Mouse (Mus musculus): ENCODE data around the gene Ildr1. TPM values are rescaled to one million over a fixed set of nuclear protein-coding genes. Genes with fewer than 3 reads are reported as not detected.

Ildr1 gene
- polyA plus RNA-seq, 2 experiments from 2014 or later, result 6.3 to 7.3 TPM

- ATAC-seq, result no peak
Measured at GRCm38 (mm10) chr16:36772996-36773395, 79.2 kb downstream of the Ildr1 start.

GRCm38 (mm10) chr16:36775658-36776057 lies 81.9 kb downstream of the Ildr1 start:
- ATAC-seq, result no peak

Other genes starting within 250 kb of the Ildr1 start
- not detected for gene Stfa3, start 238.6 kb upstream of the Ildr1 start, polyA plus RNA-seq (2017; shearing (Covaris generic))
- not detected for gene Casr, start 131.8 kb upstream of the Ildr1 start, polyA plus RNA-seq (2017; shearing (Covaris generic))
- gene Cd86, start 27.9 kb upstream of the Ildr1 start, polyA plus RNA-seq (2017; shearing (Covaris generic)), result 10 to 100 TPM; 41.5 to 52.1 TPM
- gene Slc15a2, start 91.0 kb downstream of the Ildr1 start, polyA plus RNA-seq (2017; shearing (Covaris generic)), result 10 to 100 TPM; 17.3 to 27.1 TPM
- 10 to 100 TPM; 11.8 to 20.6 TPM for gene Iqcb1, start 134.4 kb downstream of the Ildr1 start, polyA plus RNA-seq (2017; shearing (Covaris generic))
- 1 to 10 TPM in 1 of 2 experiments, under 1 TPM in 1; 0.32 to 2.1 TPM for gene Eaf2, start 181.0 kb downstream of the Ildr1 start, polyA plus RNA-seq (2017; shearing (Covaris generic))
- gene Golgb1, start 181.2 kb downstream of the Ildr1 start, polyA plus RNA-seq (2017; shearing (Covaris generic)), result 10 to 100 TPM; 37.9 to 41.0 TPM
- 100 to 1,000 TPM; 186 to 375 TPM for gene Hcls1, start 241.0 kb downstream of the Ildr1 start, polyA plus RNA-seq (2017; shearing (Covaris generic))